Mouse (Mus musculus) midbrain, embryonic 12.5 days (tissue): ENCODE data around the gene Aar2. TPM values are rescaled to one million over a fixed set of nuclear protein-coding genes. Genes with fewer than 3 reads are reported as not detected.

Experiments used
- ATAC-seq: fragments of 200-750 bp; cut with Nextera tagmentation; 2 replicates; pipeline ENCODE4 v1.8.0; 2017; ENCODE audit warnings: low read depth, moderate TSS enrichment, moderate library complexity; ENCODE audit not compliant: low FRiP score
- H3K27ac ChIP-seq: fragments of 300-500 bp; sonication (generic); replicated peaks from 2 replicates; pipeline ENCODE4 v1.5.1; 2016; ENCODE audit warnings: mild to moderate bottlenecking
- H3K27me3 ChIP-seq: fragments of 300-500 bp; sonication (generic); 2 replicates; pipeline ENCODE4 v1.6.1; 2016; ENCODE audit warnings: mild to moderate bottlenecking
- H3K36me3 ChIP-seq: fragments of 300-500 bp; sonication (generic); 2 replicates; pipeline ENCODE4 v1.6.1; 2016
- H3K4me1 ChIP-seq: fragments of 300-500 bp; sonication (generic); 2 replicates; pipeline ENCODE4 v1.6.1; 2016
- H3K4me2 ChIP-seq: fragments of 300-500 bp; sonication (generic); replicated peaks from 2 replicates; pipeline ENCODE4 v1.6.1; 2016; ENCODE audit warnings: mild to moderate bottlenecking, moderate library complexity
- H3K4me3 ChIP-seq: fragments of 300-500 bp; sonication (generic); 2 replicates; pipeline ENCODE4 v1.5.1; 2016; ENCODE audit warnings: mild to moderate bottlenecking
- H3K9ac ChIP-seq: fragments of 300-500 bp; sonication (generic); replicated peaks from 2 replicates; pipeline ENCODE4 v1.6.1; 2016; ENCODE audit warnings: mild to moderate bottlenecking, moderate library complexity
- H3K9me3 ChIP-seq: fragments of 300-500 bp; sonication (generic); 2 replicates; pipeline ENCODE4 v1.6.1; 2016; ENCODE audit warnings: mild to moderate bottlenecking
- WGBS: fragments of 180-500 bp; shearing (Covaris S2); methylation state at CpG from one replicate; pipeline ENCODE4 v1.1.7; 2016; 5-methylcytosine and 5-hydroxymethylcytosine counted together
- polyA plus RNA-seq: library from polyadenylated mRNA; unstranded; fragments of >200 nt; fragmentation: Nextera tagmentation; extraction: Ambion mirVana; gene quantifications from 2 replicates; pipeline ENCODE4 v1.2.1, GENCODE M21; 2016

Gene Aar2
- polyA plus RNA-seq, 1 experiment from 2014 or later, result 46.0 TPM

DNA sequence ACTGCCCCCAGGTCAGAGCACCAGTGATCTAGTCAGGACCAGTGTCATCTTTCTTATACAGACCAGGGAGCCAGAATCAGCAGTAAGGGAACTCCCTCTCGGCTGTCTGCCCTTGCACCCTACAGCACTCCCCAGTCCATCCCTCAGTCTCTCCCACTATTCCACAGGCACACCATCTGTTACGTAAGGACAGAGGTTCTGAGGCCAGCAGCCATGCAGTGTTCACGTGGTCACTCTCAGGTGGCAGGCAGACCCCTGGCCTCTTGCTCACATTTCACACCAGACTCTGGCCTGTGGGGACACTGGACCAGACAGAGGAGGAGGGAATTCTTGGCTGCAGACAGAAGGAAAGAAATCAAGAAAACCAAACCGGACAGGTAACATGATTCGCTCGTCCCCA, 24.1 kb downstream of the Aar2 start:
- Histone ChIP-seq H3K27ac (no peak overlapping the region), H3K27me3 (no peaks in the 10 kb centered on the region), H3K36me3 (peaks cover 28% of the 10 kb centered on the region), H3K4me3 (no peak overlapping the region), H3K9ac (no peak overlapping the region), H3K4me1 (no peaks in the 10 kb centered on the region), H3K4me2 (no peak overlapping the region), H3K9me3 (no peaks in the 10 kb centered on the region)
- no peak for ATAC-seq
- WGBS, result 83% methylated on average over 6 of the region's 6 CpGs

DNA sequence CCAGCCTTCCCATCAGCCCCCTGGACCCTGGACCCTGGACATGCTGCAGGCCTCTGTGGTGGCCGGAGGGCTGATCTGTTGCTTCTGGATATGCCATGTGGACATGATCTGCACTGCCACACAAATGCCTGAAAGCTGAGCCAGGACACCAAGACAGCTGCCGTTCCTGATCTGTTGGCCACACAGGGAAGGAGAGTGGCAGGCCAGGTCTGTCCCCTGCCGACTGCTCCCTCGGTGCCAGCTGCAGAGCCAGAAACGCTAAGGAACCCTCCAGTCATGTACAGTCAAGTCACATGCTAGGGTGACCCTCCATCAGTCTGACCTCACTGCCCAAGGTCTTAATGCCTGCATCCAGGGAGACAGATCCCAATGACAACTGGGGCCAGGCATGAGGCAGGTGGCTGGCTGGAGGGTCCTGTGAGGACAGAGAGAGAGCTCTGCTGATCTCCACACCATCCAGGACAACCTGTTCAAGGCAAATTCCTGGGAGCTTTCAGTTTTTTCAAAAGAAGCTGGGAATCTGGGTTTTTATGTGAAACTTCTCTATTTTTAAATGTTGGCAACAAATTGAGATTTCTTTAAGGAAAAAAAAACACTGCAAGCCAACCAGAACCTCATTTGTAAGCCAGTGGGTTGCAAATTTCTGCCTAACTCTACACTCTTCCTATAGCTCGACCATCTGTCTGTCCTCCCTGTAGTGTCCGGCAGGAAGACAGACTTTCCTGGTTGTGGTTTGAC, 29.6 kb downstream of the Aar2 start:
- 86% methylated on average over 7 of the region's 7 CpGs for WGBS
- Histone ChIP-seq H3K27me3 (no peaks in the 10 kb centered on the region), H3K4me3 (no peak overlapping the region), H3K4me1 (no peaks in the 10 kb centered on the region), H3K9ac (no peak overlapping the region), H3K4me2 (no peak overlapping the region), H3K9me3 (no peaks in the 10 kb centered on the region), H3K36me3 (no peaks in the 10 kb centered on the region), H3K27ac (no peak overlapping the region)
- no peak for ATAC-seq

DNA sequence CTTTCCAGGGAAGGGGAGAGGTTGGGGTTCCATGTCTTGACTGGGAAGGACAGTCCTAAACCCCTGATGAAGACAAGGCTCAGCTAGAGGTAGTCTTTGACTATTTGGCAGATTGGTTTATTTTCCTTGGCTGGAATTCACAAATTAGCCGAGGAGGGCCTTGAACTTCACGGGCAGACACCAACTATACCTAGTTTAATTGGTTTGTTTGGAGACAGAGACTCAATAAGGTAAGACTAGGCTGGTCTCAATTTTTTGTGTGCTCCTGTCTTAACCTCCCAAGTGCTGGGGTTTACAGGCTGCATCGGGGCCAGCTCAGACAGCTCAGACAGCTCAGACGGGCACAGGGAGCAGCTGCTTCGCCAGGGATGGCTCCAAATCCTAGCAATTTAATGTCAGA, 33.1 kb downstream of the Aar2 start:
- ATAC-seq, result no peak
- no peak overlapping the region for H3K27ac ChIP-seq
- H3K9me3 ChIP-seq, result no peaks in the 10 kb centered on the region
- 83% methylated on average over 5 of the region's 5 CpGs for WGBS
- peaks cover 8% of the 10 kb centered on the region; the same call in 1 of the 2 replicates for H3K27me3 ChIP-seq
- H3K36me3 ChIP-seq, result no peaks in the 10 kb centered on the region
- H3K9ac ChIP-seq, result no peak overlapping the region
- no peak overlapping the region for H3K4me3 ChIP-seq
- H3K4me1 ChIP-seq, result peaks cover 14% of the 10 kb centered on the region
- H3K4me2 ChIP-seq, result no peak overlapping the region

DNA sequence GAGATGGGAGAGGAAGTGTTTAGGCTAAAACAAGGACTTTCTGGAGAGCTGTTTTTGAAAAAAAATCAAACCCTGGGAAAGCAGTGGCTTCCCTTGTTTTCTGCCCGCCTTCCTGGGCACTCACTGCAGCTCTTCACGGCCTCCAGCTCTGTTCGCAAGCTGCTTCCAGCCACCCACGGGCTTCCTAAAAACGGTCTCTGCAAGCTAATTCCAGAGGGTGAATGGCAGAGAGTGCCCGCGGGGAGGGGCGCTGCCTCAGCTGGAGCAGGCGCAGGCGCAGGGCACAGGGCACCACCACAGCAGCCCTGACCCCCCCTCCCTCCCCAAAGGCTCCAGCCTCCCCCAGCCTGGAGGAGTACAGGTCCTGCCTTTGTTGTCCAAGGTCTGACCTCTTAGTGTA, 33.9 kb downstream of the Aar2 start:
- no peaks in the 10 kb centered on the region for H3K36me3 ChIP-seq
- peaks cover 8% of the 10 kb centered on the region; the same call in 1 of the 2 replicates for H3K27me3 ChIP-seq
- H3K9me3 ChIP-seq, result no peaks in the 10 kb centered on the region
- ATAC-seq, result no peak
- no peak overlapping the region for H3K4me3 ChIP-seq
- H3K4me1 ChIP-seq, result peaks cover 17% of the 10 kb centered on the region
- H3K27ac ChIP-seq, result no peak overlapping the region
- H3K9ac ChIP-seq, result no peak overlapping the region
- 71% methylated on average over 10 of the region's 10 CpGs for whole genome bisulfite sequencing
- H3K4me2 ChIP-seq, result no peak overlapping the region

DNA sequence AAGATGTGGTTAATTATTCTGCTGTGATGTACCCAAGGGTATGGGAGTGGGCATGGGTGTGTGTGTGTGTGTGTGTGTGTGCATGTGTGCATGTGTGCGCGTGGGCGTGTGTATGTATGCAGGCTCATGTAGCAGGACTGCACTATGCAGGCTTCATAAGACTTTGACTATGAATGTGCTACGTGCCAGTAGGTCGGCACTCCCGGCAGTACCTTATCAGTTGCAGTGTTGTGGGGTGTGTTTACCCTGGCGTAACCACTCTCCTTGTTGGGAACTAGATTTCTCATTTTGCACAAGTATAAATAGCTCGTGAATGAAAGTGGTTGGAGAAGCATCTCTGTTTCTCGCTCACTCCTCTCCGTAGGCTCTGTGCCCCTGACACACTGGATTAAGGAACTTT, 35.5 kb downstream of the Aar2 start:
- no peak for ATAC-seq
- no peak overlapping the region for H3K27ac ChIP-seq
- H3K4me3 ChIP-seq, result no peak overlapping the region
- peaks cover 17% of the 10 kb centered on the region for H3K4me1 ChIP-seq
- no peaks in the 10 kb centered on the region for H3K36me3 ChIP-seq
- H3K9ac ChIP-seq, result no peak overlapping the region
- H3K9me3 ChIP-seq, result no peaks in the 10 kb centered on the region
- peaks cover 8% of the 10 kb centered on the region; the same call in 1 of the 2 replicates for H3K27me3 ChIP-seq
- H3K4me2 ChIP-seq, result no peak overlapping the region
- WGBS, result 91% methylated on average over 10 of the region's 10 CpGs

DNA sequence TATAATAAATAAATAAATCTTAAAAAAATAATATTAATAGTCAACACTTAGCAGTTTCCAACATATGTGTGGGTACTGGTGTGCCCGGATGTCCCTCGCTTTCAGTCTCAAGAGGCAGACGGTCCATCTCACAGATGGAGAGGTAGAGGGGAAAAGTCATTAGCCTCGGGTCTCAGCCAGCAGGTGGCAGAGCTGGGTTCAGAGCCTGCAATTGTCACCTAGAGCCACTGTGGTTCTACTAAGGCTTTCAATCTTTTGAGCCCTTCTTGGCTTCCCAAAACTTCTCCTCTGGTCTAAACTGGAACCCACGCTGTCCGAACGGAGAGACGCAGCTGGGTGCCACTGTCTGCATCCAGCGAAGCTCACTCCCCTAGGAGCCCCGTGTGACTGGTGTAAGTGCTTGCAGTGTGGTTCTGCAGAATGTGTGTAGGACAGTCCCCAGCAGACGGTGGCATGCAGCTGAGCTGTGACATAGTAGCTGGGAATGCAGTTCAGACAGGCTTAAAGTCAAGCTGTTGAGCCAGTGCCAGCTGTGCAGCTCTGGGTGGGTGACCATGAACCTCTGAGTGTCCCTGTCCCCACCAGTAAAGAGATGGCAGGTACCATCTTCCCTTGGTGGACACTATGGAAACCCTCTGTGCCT, 36.9 kb downstream of the Aar2 start:
- 67% methylated on average over 11 of the region's 11 CpGs for whole genome bisulfite sequencing
- Histone ChIP-seq H3K9ac (no peak overlapping the region), H3K4me2 (no peak overlapping the region)

DNA sequence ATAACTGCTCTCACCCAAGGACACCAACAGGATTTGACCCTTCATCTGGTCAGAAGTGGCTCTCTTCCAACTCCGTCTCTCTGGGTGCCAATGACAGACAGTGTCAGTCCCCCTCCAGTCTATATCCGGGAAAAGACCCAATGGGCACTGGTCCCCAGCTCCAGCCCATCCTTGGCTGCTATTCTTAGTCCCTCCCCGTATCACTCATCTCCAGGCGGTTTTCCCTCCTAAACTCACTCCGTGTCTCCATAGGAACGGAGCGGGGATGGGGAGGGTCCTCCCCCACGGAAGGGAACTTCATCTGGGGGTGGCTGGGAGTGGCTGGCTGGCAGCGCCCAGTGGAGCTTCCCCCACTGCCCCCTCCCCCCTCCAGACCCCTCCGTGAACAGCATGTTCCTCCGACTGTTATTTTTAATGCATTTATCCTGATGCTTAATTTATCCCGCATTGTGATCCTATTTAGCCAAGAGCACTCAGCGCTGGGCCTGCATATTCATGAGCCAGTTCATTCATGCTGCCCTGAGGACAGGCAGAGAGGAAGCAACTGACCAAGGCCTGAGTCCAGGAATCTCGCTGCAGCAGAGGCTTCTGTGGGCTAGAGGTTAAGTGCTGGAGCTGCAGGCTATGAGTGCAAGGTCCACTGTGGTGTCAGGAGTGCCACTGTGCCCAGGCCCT, 37.5 kb downstream of the Aar2 start:
- H3K27me3 ChIP-seq, result peaks cover 8% of the 10 kb centered on the region; the same call in 1 of the 2 replicates
- peak overlapping the region; percentile 45 for H3K4me2 ChIP-seq
- H3K36me3 ChIP-seq, result no peaks in the 10 kb centered on the region
- 0 out of 2 replicates have a peak overlapping the region, but pooled peaks have one; percentile 43 for H3K27ac ChIP-seq
- peaks cover 17% of the 10 kb centered on the region for H3K4me1 ChIP-seq
- WGBS, result 26% methylated on average over 14 of the region's 14 CpGs
- no peak overlapping the region for H3K9ac ChIP-seq
- no peaks in the 10 kb centered on the region for H3K9me3 ChIP-seq
- ATAC-seq, result peak; percentile 58
- H3K4me3 ChIP-seq, result no peak overlapping the region; the same call in 1 of the 2 replicates

More for the DNA sequence above, 36.9 kb downstream of the Aar2 start:
- Histone ChIP-seq H3K4me3 (no peak overlapping the region), H3K4me1 (peaks cover 17% of the 10 kb centered on the region), H3K27me3 (peaks cover 8% of the 10 kb centered on the region; the same call in 1 of the 2 replicates), H3K27ac (0 out of 2 replicates have a peak overlapping the region, but pooled peaks have one; percentile 43), H3K36me3 (no peaks in the 10 kb centered on the region), H3K9me3 (no peaks in the 10 kb centered on the region)
- peak; percentile 39; the same call in 1 of the 2 replicates for ATAC-seq

DNA sequence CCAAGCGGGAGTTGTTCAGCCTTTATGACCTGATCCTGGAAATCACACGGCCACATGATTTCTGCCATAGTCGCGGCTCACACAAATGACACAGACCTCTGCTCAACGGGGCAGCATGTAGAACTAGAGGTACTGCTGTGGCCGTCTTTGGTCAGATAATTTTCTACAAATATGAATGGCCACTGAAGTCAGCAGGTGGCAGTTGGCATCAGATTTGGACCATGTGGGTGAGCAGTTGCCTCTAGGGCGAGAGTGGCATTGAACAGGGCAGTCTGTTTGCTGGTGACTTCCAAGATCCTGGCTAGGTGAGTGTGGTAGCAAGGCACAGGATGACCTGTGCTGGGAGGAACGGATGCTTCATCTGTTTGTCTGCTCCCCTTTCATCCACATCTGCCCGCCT, 42.1 kb downstream of the Aar2 start:
- Histone ChIP-seq H3K27me3 (no peaks in the 10 kb centered on the region), H3K36me3 (no peaks in the 10 kb centered on the region), H3K9ac (no peak overlapping the region), H3K4me2 (no peak overlapping the region), H3K27ac (no peak overlapping the region), H3K4me1 (peaks cover 13% of the 10 kb centered on the region), H3K4me3 (no peak overlapping the region), H3K9me3 (no peaks in the 10 kb centered on the region)
- ATAC-seq, result no peak
- WGBS, result 91% methylated on average over 9 of the region's 9 CpGs

DNA sequence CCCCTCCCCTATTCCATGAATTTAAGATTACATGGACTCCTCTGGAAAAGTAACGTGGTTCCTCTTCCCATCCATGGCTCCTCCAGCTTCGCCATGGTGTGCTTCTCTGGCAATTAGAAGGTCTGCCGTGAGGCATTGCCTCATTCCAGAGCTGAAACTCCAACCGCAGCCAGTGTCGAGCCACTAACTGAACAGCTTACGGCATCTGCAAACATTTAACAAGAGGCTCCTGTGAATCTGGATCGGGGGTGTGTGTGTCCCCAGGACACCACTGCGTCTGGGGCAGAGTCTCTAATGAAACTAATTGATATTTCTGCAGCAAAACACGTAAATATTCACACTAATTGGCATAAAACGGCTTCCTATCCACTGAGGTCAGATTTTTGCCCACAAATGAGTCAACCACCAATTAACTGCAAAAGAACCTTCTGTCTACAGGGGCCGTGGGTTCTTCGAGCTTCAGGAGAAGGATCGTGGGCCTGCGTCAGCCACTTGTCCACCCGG, 47.7 kb downstream of the Aar2 start:
- H3K9me3 ChIP-seq, result no peaks in the 10 kb centered on the region
- no peaks in the 10 kb centered on the region for H3K27me3 ChIP-seq
- no peak overlapping the region for H3K4me2 ChIP-seq
- H3K4me1 ChIP-seq, result no peaks in the 10 kb centered on the region
- no peak overlapping the region for H3K9ac ChIP-seq
- no peak for ATAC-seq
- WGBS, result 79% methylated on average over 15 of the region's 15 CpGs
- H3K36me3 ChIP-seq, result no peaks in the 10 kb centered on the region
- H3K4me3 ChIP-seq, result no peak overlapping the region
- H3K27ac ChIP-seq, result no peak overlapping the region

DNA sequence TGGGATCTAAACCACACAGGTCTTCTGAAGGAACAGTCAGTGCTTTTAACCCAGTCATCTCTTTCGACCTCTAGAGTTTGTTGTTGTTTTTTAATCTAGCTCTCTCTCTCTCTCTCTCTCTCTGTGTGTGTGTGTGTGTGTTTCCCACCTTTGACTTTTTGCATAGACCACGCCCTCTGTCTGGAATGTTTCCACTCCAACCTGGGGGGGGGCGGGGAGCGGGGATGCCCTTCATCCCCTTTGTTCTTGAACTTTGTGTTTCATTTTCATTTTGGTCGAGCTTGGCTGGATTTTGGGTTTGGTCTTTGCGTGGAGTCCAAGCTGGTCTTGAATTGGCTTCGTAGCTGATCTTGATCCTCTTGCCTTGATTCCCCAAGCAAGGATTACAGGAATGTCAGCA, 55.2 kb downstream of the Aar2 start:
- H3K9ac ChIP-seq, result no peak overlapping the region
- H3K27ac ChIP-seq, result no peak overlapping the region
- no peaks in the 10 kb centered on the region for H3K27me3 ChIP-seq
- 81% methylated on average over 7 of the region's 7 CpGs for WGBS
- no peak overlapping the region for H3K4me2 ChIP-seq
- no peak overlapping the region for H3K4me3 ChIP-seq
- H3K9me3 ChIP-seq, result no peaks in the 10 kb centered on the region
- no peaks in the 10 kb centered on the region for H3K4me1 ChIP-seq
- ATAC-seq, result no peak
- H3K36me3 ChIP-seq, result no peaks in the 10 kb centered on the region

DNA sequence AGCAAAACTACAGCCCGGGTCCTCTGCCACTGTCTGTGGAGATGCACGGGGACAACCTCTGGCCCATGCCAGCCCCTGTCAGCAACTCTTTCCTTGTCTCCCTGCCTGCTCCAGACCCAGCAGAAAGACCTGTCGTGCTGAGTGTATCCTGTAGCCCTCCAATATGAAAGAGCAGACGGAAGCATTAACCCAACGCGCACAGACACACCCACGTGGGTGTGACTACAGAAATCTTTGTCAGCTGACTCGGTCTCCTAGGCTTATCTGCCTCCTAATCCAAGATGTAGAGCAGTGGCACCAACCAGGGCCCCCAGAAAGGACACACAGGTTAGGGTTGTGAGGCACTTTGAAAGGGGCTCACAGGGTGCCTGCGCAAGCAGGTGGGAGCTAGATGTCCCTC, 56.3 kb downstream of the Aar2 start:
- Histone ChIP-seq H3K36me3 (no peaks in the 10 kb centered on the region), H3K9ac (no peak overlapping the region), H3K27ac (no peak overlapping the region), H3K4me2 (no peak overlapping the region), H3K27me3 (peaks cover under 1% of the 10 kb centered on the region; the same call in 1 of the 2 replicates), H3K4me3 (no peak overlapping the region), H3K9me3 (no peaks in the 10 kb centered on the region), H3K4me1 (no peaks in the 10 kb centered on the region)
- ATAC-seq, result no peak
- 86% methylated on average over 9 of the region's 9 CpGs for WGBS

DNA sequence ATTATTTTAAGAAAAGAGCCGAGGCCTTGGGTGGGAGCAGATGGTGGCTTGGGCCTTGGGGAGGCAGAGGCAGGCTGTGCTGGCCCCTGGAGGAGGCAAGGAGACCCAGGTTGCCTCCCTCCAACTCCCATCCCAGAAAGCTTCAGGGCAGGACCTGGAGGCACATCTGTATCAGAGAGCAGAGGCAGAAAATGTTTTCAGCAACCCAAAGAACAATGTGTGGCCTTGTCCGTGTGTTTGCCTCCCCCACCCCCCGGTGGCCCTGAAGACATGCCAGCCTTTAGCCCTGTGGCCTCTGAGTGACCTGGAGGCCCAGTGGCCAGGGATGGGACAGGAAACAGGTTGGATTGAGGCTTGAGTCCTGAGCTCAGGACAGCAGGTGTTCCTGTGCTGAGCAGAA, 57.8 kb downstream of the Aar2 start:
- H3K36me3 ChIP-seq, result no peaks in the 10 kb centered on the region
- ATAC-seq, result no peak
- no peak overlapping the region for H3K27ac ChIP-seq
- peaks cover 7% of the 10 kb centered on the region for H3K27me3 ChIP-seq
- no peak overlapping the region for H3K9ac ChIP-seq
- H3K4me1 ChIP-seq, result no peaks in the 10 kb centered on the region
- WGBS, result 73% methylated on average over 3 of the region's 3 CpGs
- no peak overlapping the region for H3K4me3 ChIP-seq
- H3K9me3 ChIP-seq, result no peaks in the 10 kb centered on the region
- no peak overlapping the region for H3K4me2 ChIP-seq
